Mouse (Mus musculus): ENCODE measurements around the gene Syne1.

Gene Syne1

DNA sequence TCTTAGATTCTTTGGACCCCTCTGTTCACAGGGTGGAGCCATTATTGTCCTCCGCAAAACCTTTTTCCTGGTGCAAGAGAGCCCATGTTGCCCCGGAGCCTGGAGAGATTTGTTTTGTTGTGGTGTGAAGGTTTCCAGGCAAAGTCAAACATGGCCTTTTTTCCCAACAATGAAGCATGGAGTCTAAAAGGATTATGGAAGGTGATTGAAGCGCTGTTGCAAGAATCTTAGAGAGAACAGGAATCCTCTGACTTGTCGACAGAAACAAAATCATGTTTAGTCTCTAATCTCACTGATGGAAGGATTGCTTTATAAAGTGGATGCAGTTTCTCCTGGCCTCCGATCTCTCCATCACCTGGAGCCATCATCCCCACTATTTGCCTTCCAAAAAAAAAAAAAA, at the start of gene Syne1:
Gene Syne1 (minus strand): TSS at position 101 of the 400 bp plus-strand sequence.
- DNase-seq (ENCODE audit: low read depth): no peak

- peak; percentile 79 for DNase-seq (ENCODE audit: low read depth)
These were observed 48.8 kb upstream of the Syne1 start for GRCm38 (mm10) chr10:5600123-5600522.

DNA sequence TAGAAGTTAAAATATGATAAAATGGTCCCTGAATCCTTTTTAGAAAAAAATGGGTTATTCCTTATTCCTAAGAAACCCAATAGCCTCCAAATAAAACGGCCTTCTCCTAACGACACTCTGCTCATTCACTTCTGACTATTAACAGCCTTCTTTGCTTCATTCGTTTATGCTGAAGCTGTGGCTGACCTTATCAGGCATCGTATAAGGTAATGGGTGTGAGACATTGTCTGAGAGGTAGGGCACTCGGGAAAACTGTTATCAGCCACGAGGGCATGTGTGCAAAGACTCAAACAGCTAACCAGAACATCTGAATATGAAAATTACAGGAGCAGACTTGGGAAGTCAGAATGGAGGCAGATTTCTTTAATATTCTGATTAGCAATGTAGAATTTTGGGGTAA, 45.3 kb upstream of the Syne1 start:
- DNase-seq (ENCODE audit: low read depth): no peak

GRCm38 (mm10) chr10:5594457-5594856, 43.2 kb upstream of the Syne1 start:
- DNase-seq (ENCODE audit: low read depth): no peak

DNA sequence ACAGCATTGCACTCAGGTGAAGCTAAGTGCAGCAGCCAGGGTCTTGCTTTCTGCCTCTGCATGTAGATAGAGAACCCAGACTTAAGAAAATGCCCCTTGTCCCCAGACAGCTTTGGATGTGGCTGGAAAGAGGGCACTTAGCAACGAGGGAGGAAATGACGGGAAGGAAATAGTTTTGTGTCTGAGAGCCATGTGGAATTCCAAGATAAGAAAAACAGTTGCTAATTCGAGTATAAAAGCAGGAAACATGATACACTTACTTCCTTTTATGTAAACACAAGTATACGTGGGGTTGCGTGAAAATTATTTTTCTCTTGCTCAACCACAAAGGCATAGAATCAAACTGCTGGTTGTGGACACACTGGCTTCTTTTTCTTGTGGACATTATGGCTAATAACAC, 42.2 kb upstream of the Syne1 start, which contains the start of gene Myct1:
Gene Myct1 (plus strand): TSS at position 312 of the 400 bp plus-strand sequence.
- no peak for DNase-seq (ENCODE audit: low read depth)

DNA sequence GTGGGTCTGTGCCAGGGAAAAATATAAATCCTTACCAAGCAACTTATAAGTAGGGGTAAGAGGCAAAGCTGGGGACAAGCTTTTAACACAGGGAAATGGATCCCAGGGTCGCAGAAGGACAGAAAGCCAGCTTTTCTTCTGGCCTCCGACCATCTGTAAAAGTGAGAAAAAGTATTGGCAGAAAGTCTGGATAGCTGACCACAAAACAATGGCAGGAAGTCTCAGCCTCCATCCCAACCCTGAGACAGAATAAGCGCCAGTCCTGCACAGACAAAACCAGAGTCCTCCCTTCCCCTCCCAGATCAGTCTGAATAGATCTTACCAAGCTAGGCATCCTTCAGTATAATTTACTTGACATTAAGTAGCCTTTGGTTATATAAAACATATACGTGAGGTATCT, 40.7 kb upstream of the Syne1 start:
- no peak for DNase-seq (ENCODE audit: low read depth)

- no peak for DNase-seq (ENCODE audit: low read depth)
These were observed 39.8 kb upstream of the Syne1 start for GRCm38 (mm10) chr10:5591061-5591460.

DNA sequence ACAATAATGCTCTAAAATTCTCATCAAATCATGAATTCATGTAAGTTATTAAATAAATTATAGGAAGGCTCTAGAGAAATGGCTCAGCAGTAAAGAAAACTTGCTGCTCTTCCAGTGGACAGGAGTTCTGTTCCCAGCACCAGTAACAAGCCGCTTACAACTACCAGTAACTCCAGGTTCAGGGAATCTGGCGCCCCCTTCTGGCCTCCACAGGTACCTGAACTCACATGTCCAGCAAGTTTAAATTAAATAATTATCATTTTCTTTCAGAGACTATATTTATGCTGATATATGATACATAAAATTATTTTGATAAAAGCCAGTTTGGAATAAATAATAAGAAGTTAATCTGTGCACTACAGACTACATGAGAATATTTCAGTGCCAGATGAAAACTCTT, 22.0 kb upstream of the Syne1 start:
- DNase-seq (ENCODE audit: low read depth): peak; percentile 27

DNA sequence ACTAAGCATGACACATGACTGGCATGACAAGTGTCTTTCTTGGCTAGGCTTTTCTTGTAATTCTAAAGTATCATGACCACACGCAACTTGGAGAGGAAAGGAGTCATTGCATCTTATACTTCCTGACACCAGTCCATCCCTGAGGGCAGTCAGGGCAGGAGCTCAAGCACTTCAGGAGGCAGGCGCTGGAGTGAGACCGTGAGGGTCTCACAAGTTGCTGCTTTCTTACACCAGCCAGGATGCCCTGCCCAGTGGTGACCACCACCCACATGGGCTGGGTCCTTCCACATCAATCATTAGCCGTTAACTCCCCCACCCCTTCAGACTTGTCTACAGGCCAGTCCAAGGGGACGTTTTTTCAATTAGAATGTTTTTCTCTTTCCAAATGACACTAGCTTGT, 20.1 kb upstream of the Syne1 start:
- DNase-seq (ENCODE audit: low read depth): no peak

DNA sequence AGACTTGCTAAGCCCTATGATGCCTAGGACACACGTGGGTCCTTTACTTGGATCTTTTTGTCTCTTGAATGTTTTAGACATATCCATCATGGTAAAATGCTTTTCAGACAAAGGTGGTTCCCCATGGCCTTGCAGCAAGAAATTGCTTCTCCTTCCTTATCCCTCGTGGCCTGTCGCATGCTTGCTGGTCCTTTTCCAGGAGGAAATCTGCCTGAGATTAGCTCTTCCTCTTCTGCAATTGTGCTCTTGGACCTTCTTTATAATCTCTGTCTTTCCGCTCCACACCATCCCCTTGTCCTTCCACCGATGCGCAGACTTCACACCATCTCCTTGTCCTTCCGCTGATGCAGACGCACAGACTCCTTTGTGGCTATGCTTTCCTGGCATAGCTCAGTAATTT, 18.8 kb upstream of the Syne1 start:
- DNase-seq (ENCODE audit: low read depth): no peak

DNA sequence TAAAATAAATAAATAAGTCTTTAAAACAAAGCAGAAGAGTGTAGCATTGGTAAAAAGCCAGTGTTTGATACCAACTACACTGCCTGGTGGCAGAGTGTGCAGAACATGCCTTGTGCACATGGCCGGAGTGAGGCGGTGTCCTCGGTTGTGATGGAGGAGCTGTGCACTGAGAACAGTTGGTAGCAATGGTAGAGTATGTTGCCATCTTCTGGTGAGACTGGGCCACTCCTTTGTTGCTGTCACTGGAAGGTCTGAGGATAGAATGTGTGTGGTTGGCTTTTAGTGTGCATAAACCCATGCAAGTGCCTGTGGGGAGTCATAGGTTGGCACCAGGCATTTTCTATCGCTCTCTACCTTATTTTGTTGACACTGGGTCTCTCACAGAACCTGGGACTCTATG, 17.7 kb upstream of the Syne1 start:
- DNase-seq (ENCODE audit: low read depth): no peak

GRCm38 (mm10) chr10:5561706-5562105, 10.4 kb upstream of the Syne1 start:
- DNase-seq (ENCODE audit: low read depth): no peak

- DNase-seq (ENCODE audit: low read depth): no peak
These were observed 9.2 kb upstream of the Syne1 start for GRCm38 (mm10) chr10:5560526-5560925.

- DNase-seq (ENCODE audit: low read depth): no peak
These were observed 7.5 kb upstream of the Syne1 start for GRCm38 (mm10) chr10:5558808-5559207.

- DNase-seq (ENCODE audit: low read depth): peak; percentile 59
These were observed 3.7 kb upstream of the Syne1 start for GRCm38 (mm10) chr10:5554941-5555340.

- peak; percentile 56 for DNase-seq (ENCODE audit: low read depth)
These were observed 887 bp downstream of the Syne1 start for GRCm38 (mm10) chr10:5550168-5551021.

DNA sequence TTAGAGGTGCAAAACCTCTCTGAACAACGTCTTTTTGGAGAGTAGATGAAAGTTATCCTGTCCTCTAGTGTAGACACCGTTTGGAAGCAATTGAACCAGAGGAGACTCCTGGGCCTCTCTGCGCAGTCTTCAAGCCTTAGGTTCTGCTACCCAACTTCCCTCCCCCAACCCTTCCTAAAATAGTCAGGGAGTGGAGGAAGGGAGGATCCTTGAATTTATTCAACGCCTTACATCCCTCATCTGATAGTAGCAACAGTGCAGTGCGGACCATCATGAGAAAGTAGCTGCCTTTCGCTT, 1.5 kb downstream of the Syne1 start:
- DNase-seq (ENCODE audit: low read depth): no peak

- DNase-seq (ENCODE audit: low read depth): no peak
These were observed 2.6 kb downstream of the Syne1 start for GRCm38 (mm10) chr10:5548651-5549050.

GRCm38 (mm10) chr10:5547769-5548168, 3.5 kb downstream of the Syne1 start:
- no peak for DNase-seq (ENCODE audit: low read depth)

DNA sequence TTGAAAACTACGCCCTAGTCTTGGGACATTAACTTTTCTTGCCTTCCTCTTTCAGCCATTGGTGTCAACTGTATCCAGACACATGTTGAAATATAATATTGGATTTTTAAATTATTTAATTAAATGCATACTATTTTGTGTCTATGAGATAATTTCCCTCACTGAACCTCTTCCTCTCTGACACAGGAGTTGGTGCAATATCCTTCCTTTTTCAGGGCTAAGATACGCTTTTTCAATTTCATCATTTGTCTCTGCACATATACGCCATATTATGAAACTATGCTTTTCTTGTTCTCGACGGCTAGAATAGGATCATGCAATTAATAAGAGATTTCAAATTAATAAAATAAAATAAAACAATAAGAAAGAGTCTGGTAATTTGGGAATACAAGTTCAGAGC, 4.9 kb downstream of the Syne1 start:
- DNase-seq (ENCODE audit: low read depth): no peak

- DNase-seq (ENCODE audit: low read depth): no peak
These were observed 23.0 kb downstream of the Syne1 start for GRCm38 (mm10) chr10:5528284-5528683.

DNA sequence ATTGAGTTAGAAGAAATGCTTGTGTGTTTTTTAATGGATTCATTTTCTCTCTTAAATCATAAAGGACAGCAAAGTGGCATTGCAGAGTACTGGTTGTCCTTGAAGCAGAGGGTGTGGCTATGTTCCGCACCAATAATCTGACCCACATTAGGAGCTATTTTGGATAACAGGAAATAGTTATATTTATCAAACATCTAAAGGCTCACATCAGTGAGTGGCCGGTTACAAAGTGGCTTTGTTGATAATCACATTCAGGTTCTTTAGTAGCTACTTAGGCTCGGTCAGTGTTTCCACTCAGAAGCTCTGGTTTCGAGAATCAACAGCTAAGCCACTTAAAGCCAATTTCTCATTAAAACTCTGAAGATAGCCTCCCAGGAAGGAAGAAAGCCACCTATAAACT, 23.6 kb downstream of the Syne1 start:
- no peak for DNase-seq (ENCODE audit: low read depth)

GRCm38 (mm10) chr10:5522904-5523303, 28.4 kb downstream of the Syne1 start:
- no peak for DNase-seq (ENCODE audit: low read depth)

DNA sequence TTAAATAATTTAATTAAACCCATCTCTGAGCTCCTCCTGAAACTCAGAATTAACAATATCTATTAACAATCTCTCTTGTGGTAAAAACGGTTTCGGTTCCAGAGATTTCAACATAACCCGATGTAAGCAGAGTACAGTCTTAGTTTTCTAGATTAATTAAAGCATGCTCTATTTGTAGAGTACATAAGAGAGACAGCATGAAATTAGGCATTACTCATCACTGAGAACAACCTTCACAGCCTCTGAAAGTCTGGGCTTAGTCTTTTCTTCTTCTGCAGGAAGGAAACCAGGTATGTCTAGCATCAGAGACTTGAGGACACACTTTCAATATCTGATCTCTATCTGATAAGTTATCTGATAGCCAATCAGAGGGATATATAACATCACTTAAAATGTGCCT, 29.0 kb downstream of the Syne1 start:
- DNase-seq (ENCODE audit: low read depth): no peak

Data from naive thymus-derived CD4-positive, alpha-beta T cell, adult 2 months (primary cell).